Mouse (Mus musculus): ENCODE results near the gene Chd4.

GRCm38 (mm10) chr6:125088561-125089321, 7.0 kb upstream of the Chd4 start:
- TF ChIP-seq CTCF (conservative IDR thresholded peaks at IDR 0.05; ENCODE audit: low read length) (no peak), NANOG (IDR thresholded peaks at IDR 0.05; ENCODE audit: borderline replicate concordance, low read length) (no peak)
